Mouse (Mus musculus): ENCODE measurements around the gene Tmem270.

GRCm38 (mm10) chr5:134951053-134951884 is 44.7 kb upstream of the Tmem270 start:
- TF ChIP-seq CTCF (conservative IDR thresholded peaks at IDR 0.05; ENCODE audit: insufficient read depth, insufficient read length, low read depth, low read length) (no peak), POLR2A (IDR thresholded peaks at IDR 0.05; ENCODE audit: low read depth, low read length) (no peak)
